Mouse (Mus musculus) E14TG2a.4 (cell line): ENCODE data around the gene Sema6b.

ENCODE experiments used
- CTCF ChIP-seq: conservative IDR thresholded peaks from 2 replicates; pipeline ENCODE4 v1.5.1; 2014; ENCODE audit warnings: low read length
- POU5F1 ChIP-seq: IDR thresholded peaks from 2 replicates; pipeline ENCODE4 v1.6.1; 2014; ENCODE audit warnings: low read length, borderline replicate concordance

- TF ChIP-seq CTCF, result no peak
- no peak for TF ChIP-seq POU5F1
Measured at GRCm38 (mm10) chr17:56107736-56108135, 32.4 kb downstream of the Sema6b start.
